Mouse (Mus musculus) lung, postnatal 0 days (tissue): ENCODE measurements around the gene Runx2. TPM values are rescaled to one million over a fixed set of nuclear protein-coding genes. Genes with fewer than 3 reads are reported as not detected.

ENCODE experiments used
- ATAC-seq: fragments of 200-750 bp; cut with Nextera tagmentation; 2 replicates; pipeline ENCODE4 v1.8.0; 2017; ENCODE audit warnings: moderate library complexity
- DNase-seq: peaks from one replicate; pipeline ENCODE4 v3.0.0-alpha.2; 2016; ENCODE audit warnings: low spot score
- H3K27ac ChIP-seq: fragments of 300-500 bp; sonication (generic); 2 replicates; pipeline ENCODE4 v1.5.1; 2014; ENCODE audit warnings: antibody characterized with exemption, mild to moderate bottlenecking, low read length, mixed read lengths
- H3K27me3 ChIP-seq: fragments of 300-500 bp; sonication (generic); replicated peaks from 2 replicates; pipeline ENCODE4 v1.6.1; 2014; ENCODE audit warnings: low read length, mixed read lengths; ENCODE audit not compliant: insufficient read depth
- H3K36me3 ChIP-seq: fragments of 300-500 bp; sonication (generic); 2 replicates; pipeline ENCODE4 v1.6.1; 2014; ENCODE audit warnings: low read length, mixed read lengths; ENCODE audit not compliant: insufficient read depth
- H3K4me1 ChIP-seq: fragments of 300-500 bp; sonication (generic); 2 replicates; pipeline ENCODE4 v1.6.1; 2014; ENCODE audit warnings: antibody characterized with exemption, low read depth, low read length, mixed read lengths; ENCODE audit not compliant: insufficient read depth
- H3K4me2 ChIP-seq: fragments of 300-500 bp; sonication (generic); replicated peaks from 2 replicates; pipeline ENCODE4 v1.6.1; 2014; ENCODE audit warnings: low read depth, mild to moderate bottlenecking, low read length, moderate library complexity, mixed read lengths
- H3K4me3 ChIP-seq: fragments of 300-500 bp; sonication (generic); 2 replicates; pipeline ENCODE4 v1.5.1; 2014; ENCODE audit warnings: low read depth, low read length
- H3K9ac ChIP-seq: fragments of 300-500 bp; sonication (generic); replicated peaks from 2 replicates; pipeline ENCODE4 v1.6.1; 2014; ENCODE audit warnings: low read depth, mild to moderate bottlenecking
- H3K9me3 ChIP-seq: fragments of 300-500 bp; sonication (generic); 2 replicates; pipeline ENCODE4 v1.6.1; 2016; ENCODE audit warnings: low read length, mixed read lengths
- CTCF ChIP-seq: IDR thresholded peaks from 2 replicates; pipeline ENCODE4 v1.5.1; 2016; ENCODE audit warnings: antibody characterized with exemption, mild to moderate bottlenecking
- EP300 ChIP-seq: IDR thresholded peaks from 2 replicates; pipeline ENCODE4 v1.6.1; 2016; ENCODE audit warnings: antibody characterized with exemption, mild to moderate bottlenecking, control low read depth
- whole genome bisulfite sequencing: fragments of 180-500 bp; shearing (Covaris S2); extraction: QIAGEN DNeasy Blood & Tissue Kit; methylation state at CpG from one replicate; pipeline ENCODE4 v1.1.7; 2014; 5-methylcytosine and 5-hydroxymethylcytosine counted together
- polyA plus RNA-seq: library from polyadenylated mRNA; unstranded; fragments of >200 nt; fragmentation: Nextera tagmentation; extraction: Ambion mirVana; gene quantifications from 2 replicates; pipeline ENCODE4 v1.2.1, GENCODE M21; 2015

Gene Runx2
- polyA plus RNA-seq, 1 experiment from 2014 or later = 1.1 TPM

GRCm38 (mm10) chr17:44456696-44457095 is 357.9 kb downstream of the Runx2 start:
- Histone ChIP-seq H3K4me2 (no peak overlapping the region), H3K36me3 (no peaks in the 10 kb centered on the region), H3K4me3 (no peak overlapping the region), H3K27me3 (no peaks in the 10 kb centered on the region), H3K9me3 (no peaks in the 10 kb centered on the region), H3K4me1 (no peaks in the 10 kb centered on the region), H3K9ac (no peak overlapping the region), H3K27ac (no peak overlapping the region)
- 84% methylated on average over 3 of the region's 3 CpGs for WGBS
- no peak for ATAC-seq
- DNase-seq = no peak
- no peak for TF ChIP-seq EP300

DNA sequence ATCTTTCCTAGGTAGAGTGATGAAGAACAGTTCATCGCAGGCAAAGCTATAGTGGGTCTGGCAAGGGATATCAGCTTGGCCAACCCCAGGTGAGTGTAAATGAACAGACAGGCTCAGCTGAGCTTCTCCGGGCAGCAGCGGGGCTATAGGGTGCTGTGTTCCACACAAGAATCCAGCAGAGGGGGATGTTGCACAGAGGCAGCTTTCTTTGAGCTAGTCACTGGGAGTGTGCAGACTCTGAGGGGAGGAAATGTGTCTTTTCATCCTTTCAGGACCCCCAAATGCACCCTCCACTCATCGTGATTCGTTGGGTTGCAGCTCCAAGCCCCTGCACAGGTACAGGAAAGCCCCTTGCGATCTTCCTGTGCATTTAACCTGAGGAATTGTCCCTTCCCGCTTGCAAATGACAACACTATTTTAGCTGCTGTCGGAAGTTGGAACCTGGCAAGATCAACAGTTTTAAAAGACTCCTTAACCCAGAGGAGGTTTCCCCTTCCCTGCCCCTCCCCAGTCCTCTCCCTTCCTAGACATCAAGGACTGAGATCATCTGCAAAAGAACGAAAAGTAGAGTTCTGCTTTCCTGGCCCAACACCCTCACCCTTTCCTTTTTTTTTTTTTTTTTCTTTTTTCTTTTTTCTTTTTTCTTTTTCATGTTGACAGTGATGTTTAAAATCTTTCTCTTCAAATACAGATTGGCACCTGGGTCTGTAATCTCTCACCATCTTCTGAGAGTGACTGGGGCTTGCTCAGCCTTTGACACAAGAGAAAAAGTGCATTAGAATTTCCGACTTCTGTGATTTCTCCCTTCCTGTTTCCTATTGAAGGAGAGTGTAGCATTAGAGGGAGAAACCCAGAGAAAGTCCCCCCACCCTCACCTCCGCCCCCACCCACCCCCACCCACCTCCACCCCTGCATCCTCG is 358.7 kb downstream of the Runx2 start:
- no peaks in the 10 kb centered on the region for H3K36me3 ChIP-seq
- 26% methylated on average over 12 of the region's 12 CpGs for WGBS
- H3K4me2 ChIP-seq = no peak overlapping the region
- H3K27ac ChIP-seq = no peak overlapping the region
- DNase-seq = peak; percentile 54
- TF ChIP-seq EP300 (no peak), CTCF (peak; percentile 84)
- H3K9me3 ChIP-seq = no peaks in the 10 kb centered on the region
- H3K27me3 ChIP-seq = no peaks in the 10 kb centered on the region
- peak; percentile 67; the same call in 1 of the 2 replicates for ATAC-seq
- no peak overlapping the region for H3K4me3 ChIP-seq
- H3K4me1 ChIP-seq = no peaks in the 10 kb centered on the region
- H3K9ac ChIP-seq = no peak overlapping the region

DNA sequence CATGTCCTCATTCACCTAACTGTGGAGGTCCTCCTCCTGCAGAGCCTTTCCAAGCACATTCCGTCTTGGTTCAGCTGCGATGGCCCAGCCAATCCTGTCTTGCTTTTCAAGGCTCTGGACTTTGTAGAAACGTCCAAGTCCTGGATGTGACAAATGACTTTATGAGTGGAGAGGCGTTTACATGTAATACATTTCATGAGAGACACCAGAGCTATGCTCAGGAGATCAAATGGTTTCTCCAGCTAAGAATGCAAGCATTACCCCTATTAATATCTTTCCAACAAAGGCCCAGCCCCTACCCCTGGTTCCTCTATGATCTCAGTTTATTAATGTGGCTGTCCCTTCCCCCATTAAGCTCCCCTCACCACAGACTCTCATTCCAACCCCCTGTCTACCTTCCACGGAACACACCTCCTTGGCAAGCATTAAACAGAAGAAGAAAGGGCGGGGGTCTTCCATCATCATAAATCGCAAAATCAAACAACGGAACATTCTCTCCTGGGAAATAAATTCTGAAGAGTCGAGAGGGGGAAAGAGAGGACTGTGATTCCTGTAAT is 364.6 kb downstream of the Runx2 start:
- no peaks in the 10 kb centered on the region for H3K27me3 ChIP-seq
- no peak overlapping the region for H3K9ac ChIP-seq
- H3K36me3 ChIP-seq = no peaks in the 10 kb centered on the region
- ATAC-seq (no peak), DNase-seq (no peak)
- 49% methylated on average over 9 of the region's 9 CpGs for WGBS
- H3K4me2 ChIP-seq = no peak overlapping the region
- no peaks in the 10 kb centered on the region for H3K4me1 ChIP-seq
- H3K4me3 ChIP-seq = no peak overlapping the region
- TF ChIP-seq EP300 = no peak
- no peak for TF ChIP-seq CTCF
- no peak overlapping the region for H3K27ac ChIP-seq
- no peaks in the 10 kb centered on the region for H3K9me3 ChIP-seq

Other genes with a start within 250 kb of the Runx2 start
- gene Supt3, start 37.6 kb downstream of the Runx2 start, polyA plus RNA-seq = 7.8 and 10.9 TPM in 2 replicates